Mouse (Mus musculus) cortical plate, adult 2 months (tissue): ENCODE data around the gene Dph5. TPM values are rescaled to one million over a fixed set of nuclear protein-coding genes. Genes with fewer than 3 reads are reported as not detected.
A peak's percentile ranks its signal among the peaks of the same experiment; 100 is the strongest.

Source experiments
- H3K27ac ChIP-seq: fragments of 200-500 bp; 2 replicates; pipeline ENCODE4 v1.5.1; 2012; ENCODE audit warnings: low read length, control low read depth, inconsistent platforms; ENCODE audit not compliant: insufficient read depth
- H3K4me1 ChIP-seq: fragments of 200-500 bp; 2 replicates; pipeline ENCODE4 v1.6.1; 2011; ENCODE audit warnings: low read length; ENCODE audit not compliant: control insufficient read depth, insufficient read depth
- H3K4me3 ChIP-seq: fragments of 200-500 bp; 2 replicates; pipeline ENCODE4 v1.5.1; 2011; ENCODE audit warnings: mild to moderate bottlenecking, low read length, control low read depth; ENCODE audit not compliant: insufficient read depth
- CTCF ChIP-seq: fragments of 200-500 bp; IDR thresholded peaks from 2 replicates; pipeline ENCODE4 v1.5.1; 2011; ENCODE audit warnings: mild to moderate bottlenecking, control low read depth, low read length; ENCODE audit not compliant: insufficient read depth; ENCODE audit errors: extremely low read depth
- POLR2A ChIP-seq: fragments of 200-500 bp; IDR thresholded peaks from 2 replicates; pipeline ENCODE4 v1.6.1; 2011; ENCODE audit warnings: mild to moderate bottlenecking, low read length, control low read depth; ENCODE audit not compliant: insufficient read depth; ENCODE audit errors: extremely low read depth
- polyA plus RNA-seq: library from polyadenylated mRNA; depleted of rRNA; stranded (reverse); fragments of >200 nt; gene quantifications from 2 replicates; pipeline ENCODE4 v1.2.3, GENCODE M21; 2012

The Dph5 gene
- polyA plus RNA-seq, 1 experiment: 14.2 TPM

- no peaks in the 10 kb centered on the region for H3K4me1 ChIP-seq
- H3K4me3 ChIP-seq: no peak overlapping the region
- H3K27ac ChIP-seq: no peak overlapping the region
- no peak for TF ChIP-seq POLR2A
Observed at GRCm38 (mm10) chr3:115949921-115950877, 62.6 kb downstream of the Dph5 start.

DNA sequence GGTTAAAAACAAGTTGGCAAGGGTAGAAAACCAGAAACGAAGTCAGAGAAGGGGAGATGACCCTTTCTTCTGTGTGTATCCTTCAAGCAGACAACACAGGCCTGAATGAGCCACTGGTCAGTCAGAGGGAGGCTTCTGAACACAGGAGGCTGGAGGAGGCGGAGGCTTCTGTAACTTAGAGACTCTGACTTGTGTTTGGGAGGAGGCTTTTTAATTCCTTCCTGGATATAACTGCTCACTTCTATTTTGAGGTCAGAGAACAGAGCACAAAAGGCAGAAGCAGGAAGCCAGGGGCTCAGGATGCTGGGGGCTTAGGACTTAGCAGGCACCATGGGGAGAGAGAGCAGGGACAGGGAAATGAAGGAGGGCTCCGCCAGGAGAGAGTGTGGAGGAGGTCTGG lies 63.6 kb downstream of the Dph5 start:
- no peak overlapping the region for H3K4me3 ChIP-seq
- 0 out of 2 replicates have a peak overlapping the region, but pooled peaks have one; percentile 1 for H3K27ac ChIP-seq
- H3K4me1 ChIP-seq: no peaks in the 10 kb centered on the region
- TF ChIP-seq POLR2A: no peak
- no peak for TF ChIP-seq CTCF

- Histone ChIP-seq H3K4me1 (no peaks in the 10 kb centered on the region), H3K27ac (no peak overlapping the region), H3K4me3 (no peak overlapping the region)
- TF ChIP-seq POLR2A: no peak
- TF ChIP-seq CTCF: no peak
Observed at GRCm38 (mm10) chr3:115952356-115952755, 64.7 kb downstream of the Dph5 start.

DNA sequence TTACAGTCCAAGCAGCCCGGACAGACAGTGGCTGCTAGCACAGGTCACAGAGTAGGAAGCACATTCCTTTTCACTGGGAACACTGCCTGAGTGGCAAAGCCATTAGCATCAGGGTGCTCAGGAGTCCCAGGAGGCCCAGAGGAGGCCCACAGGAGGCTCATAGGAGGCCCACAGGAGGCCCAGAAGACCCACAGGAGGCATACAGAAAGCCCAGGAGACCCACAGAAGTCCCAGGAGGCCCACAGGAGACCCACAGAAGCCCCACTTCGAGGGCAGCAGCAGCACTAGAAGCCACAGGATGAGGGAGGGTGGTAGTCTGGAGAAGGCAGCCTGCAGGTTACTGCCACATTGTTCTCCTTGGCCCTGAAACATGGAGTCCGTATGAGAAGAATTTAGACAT lies 65.5 kb downstream of the Dph5 start:
- no peak for TF ChIP-seq CTCF
- no peak for TF ChIP-seq POLR2A
- Histone ChIP-seq H3K27ac (no peak overlapping the region), H3K4me3 (no peak overlapping the region), H3K4me1 (no peaks in the 10 kb centered on the region)

GRCm38 (mm10) chr3:115957223-115957622 lies 69.6 kb downstream of the Dph5 start:
- H3K27ac ChIP-seq: no peak overlapping the region
- TF ChIP-seq POLR2A (no peak), CTCF (no peak)
- H3K4me3 ChIP-seq: no peak overlapping the region
- no peaks in the 10 kb centered on the region for H3K4me1 ChIP-seq

DNA sequence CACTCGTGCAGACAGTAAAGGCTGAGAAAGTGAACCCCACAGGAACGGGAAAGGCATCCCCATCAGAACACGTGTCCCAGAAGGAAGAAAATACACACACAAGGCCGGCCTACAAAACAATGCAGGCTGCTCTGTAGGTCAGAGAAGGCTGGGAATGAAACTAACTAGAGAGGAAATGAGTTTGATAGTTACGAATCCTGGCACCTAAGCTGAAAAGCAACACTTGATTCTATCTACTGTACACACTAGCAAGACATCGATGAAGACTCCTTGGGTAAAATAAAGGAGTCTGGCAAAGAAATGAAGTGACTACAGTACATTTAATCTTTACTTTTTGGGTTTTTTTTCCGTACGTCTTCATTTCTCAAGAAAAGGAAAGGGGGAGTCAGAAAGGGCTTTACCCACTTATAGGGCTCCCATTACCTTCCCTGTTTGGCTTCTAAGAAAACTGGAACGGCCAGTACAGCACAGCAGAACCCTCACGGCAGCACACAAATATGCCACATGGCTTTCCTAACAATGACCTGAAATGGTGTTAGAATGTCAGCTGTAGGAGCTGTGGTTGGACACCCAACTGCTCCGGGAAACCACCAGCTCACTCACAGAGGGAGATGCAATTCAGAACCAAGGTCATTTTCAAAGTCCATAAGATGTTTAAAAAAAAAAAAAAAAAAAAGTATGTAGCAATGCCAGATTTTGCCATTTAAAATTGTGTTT lies 73.8 kb downstream of the Dph5 start:
- TF ChIP-seq CTCF (no peak), POLR2A (no peak)
- Histone ChIP-seq H3K4me1 (no peaks in the 10 kb centered on the region), H3K4me3 (no peak overlapping the region), H3K27ac (no peak overlapping the region)

GRCm38 (mm10) chr3:115962028-115962415 lies 74.4 kb downstream of the Dph5 start:
- Histone ChIP-seq H3K4me3 (no peak overlapping the region), H3K27ac (no peak overlapping the region), H3K4me1 (no peaks in the 10 kb centered on the region)
- TF ChIP-seq CTCF (no peak), POLR2A (no peak)

DNA sequence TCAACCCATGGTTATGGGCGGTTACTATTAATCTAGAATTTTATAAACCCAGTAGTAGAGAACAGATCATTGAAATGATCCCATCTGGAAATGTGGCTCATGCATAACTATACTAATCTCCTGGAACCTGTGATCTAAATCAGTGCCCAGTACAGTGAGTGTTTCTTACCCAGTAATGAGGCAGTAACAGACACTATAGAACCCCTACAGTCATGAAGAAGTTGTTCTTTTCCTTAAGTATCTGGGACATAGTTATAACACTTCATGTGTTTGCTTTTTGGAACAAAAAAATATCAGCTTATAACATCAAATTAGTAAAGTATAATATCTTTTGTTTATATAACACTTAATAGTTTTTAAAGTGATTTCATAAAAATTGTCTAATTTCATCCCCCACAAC lies 76.0 kb downstream of the Dph5 start:
- no peak for TF ChIP-seq POLR2A
- no peak for TF ChIP-seq CTCF
- H3K27ac ChIP-seq: no peak overlapping the region
- no peak overlapping the region for H3K4me3 ChIP-seq
- no peaks in the 10 kb centered on the region for H3K4me1 ChIP-seq

GRCm38 (mm10) chr3:115964071-115964470 lies 76.4 kb downstream of the Dph5 start:
- no peaks in the 10 kb centered on the region for H3K4me1 ChIP-seq
- TF ChIP-seq CTCF: no peak
- TF ChIP-seq POLR2A: no peak
- no peak overlapping the region for H3K4me3 ChIP-seq
- H3K27ac ChIP-seq: no peak overlapping the region

GRCm38 (mm10) chr3:115968745-115969530 lies 81.3 kb downstream of the Dph5 start:
- H3K27ac ChIP-seq: no peak overlapping the region

More at GRCm38 (mm10) chr3:115968745-115969530, 81.3 kb downstream of the Dph5 start:
- Histone ChIP-seq H3K4me3 (no peak overlapping the region), H3K4me1 (no peaks in the 10 kb centered on the region)
- no peak for TF ChIP-seq CTCF
- no peak for TF ChIP-seq POLR2A
